Mouse (Mus musculus) frontal cortex, postnatal 10 days (tissue): ENCODE measurements around the gene Fank1.

Experiments used
- DNase-seq, 2 experiments: peaks; one replicate each; pipeline ENCODE4 v3.0.0; 2022; ENCODE audit warnings: low spot score in 2 of 2, mixed read lengths in 1 of 2

The Fank1 gene

DNA sequence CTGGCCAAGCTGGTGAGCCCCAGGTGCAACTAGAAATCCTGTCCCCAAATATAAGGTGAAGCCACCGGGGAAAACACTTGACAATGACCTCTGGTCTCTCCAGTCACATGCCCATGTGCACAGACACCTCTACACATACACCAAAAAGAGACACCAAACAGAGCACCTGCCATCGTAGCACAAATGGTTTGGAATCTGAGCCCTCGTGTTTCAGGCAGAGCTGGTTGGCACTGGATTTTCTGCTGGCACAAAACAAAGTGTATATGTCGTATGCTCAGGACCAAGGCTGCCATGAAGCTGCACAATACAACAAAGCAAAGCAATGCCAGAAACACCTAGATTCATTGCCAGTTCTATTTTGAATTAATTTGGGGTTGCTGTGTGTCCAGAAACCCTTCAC is 8.6 kb upstream of the Fank1 start:
- DNase-seq: no peak

GRCm38 (mm10) chr7:133768517-133768916 is 8.1 kb upstream of the Fank1 start:
- no peak for DNase-seq

DNA sequence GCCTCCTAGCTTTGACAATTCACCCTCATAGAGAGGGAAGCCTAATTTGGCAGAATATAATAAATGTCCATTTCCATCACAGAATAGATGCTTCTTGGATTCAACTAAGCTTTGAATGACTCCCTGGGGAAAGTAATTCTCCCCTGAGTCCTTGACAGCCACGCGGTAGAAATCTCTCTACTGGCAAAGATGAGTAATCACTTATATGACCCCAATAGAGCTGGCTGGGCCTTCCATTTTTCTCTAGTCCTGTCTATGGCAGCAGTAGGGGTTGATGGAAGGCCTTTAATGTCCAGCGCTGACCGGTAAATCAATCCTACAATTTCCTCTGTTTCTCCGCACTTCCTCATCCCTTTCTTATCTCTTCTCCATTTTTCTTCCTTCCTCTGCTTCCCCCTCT is 1.5 kb upstream of the Fank1 start:
- no peak for DNase-seq

DNA sequence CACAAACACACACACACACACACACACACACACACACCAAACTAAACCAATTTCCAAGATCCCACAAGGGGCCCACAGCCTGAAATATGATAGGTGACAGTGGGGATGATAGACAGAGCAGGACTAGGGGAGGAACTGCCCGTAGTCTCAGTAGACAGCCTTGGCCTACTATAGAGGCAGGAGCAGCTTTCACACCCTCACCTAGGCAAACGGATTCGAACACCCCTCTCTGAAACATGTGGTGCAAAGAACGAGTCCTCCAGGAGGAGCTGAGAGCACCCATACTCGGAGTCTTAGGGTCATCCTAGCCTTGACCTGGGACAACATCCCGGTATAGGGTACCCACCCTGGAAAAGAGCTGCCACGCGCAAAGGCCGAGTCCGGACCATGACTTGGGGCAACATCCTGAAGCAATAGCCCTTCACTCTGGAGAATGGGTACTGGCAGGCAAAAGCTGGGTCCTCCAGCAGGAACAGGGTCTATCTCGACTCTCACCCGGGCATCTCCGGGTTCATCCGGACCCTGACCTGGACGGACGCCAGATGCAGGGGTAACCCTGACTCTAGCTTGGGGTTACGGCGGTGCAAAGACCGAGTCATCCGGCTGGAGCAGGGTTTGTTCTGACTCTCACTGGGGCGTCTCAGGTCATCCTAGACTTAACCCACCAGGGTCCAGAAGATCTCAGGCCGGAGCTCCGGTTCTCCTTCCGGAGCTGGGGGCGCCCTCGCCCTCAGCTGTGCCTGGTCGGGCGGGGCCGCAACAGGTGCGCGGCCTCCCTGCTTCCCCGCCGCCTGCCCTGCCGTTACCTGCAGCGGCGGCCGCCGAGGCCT is 650 bp upstream of the Fank1 start:
- no peak for DNase-seq

GRCm38 (mm10) chr7:133781583-133781982 is 4.9 kb downstream of the Fank1 start:
- DNase-seq: no peak

GRCm38 (mm10) chr7:133781991-133782390 is 5.3 kb downstream of the Fank1 start:
- DNase-seq: no peak

GRCm38 (mm10) chr7:133782717-133783435 is 6.2 kb downstream of the Fank1 start, which contains the start of gene Dhx32:
Gene Dhx32, minus strand, starts transcription at chr7:133782726.
- DNase-seq: peak in 1 of 2 experiments; percentile 66

DNA sequence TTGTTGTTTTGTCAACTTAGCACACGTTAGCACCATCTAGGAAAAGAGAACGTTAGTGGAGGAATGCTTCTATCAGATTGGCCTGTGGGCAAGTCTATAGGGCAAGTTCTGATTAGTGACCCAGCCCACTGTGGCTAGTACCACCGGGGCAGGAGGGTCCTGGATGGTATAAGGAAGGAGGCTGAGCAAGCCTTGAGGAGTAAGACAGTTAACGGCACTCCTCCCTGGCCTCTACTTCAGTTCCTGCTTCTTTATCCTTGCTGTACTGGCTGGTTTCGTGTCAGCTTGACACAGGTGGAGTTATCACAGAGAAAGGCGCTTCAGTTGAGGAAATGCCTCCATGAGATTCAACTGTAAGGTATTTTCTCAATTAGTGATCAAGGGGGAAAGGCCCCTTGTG is 10.9 kb downstream of the Fank1 start:
- DNase-seq: no peak

DNA sequence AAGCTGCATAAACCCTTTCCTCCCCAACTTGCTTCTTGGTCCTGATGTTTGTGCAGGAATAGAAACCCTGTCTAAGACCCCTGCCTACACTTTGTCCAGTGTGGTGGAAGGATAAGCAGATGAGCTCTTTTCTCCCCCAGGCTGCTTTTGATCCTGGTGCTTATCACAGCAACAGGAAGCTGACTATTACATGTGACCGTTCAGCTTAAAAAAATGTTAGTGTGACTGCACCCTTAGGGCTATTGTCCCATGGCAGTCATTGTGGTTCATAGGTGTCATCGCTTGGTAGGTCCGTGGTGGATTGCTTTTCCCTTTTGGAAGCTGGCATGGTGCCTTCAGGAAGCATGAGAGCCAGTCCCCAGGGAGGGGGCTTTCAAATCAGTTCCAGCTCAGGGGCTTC is 11.5 kb downstream of the Fank1 start:
- no peak for DNase-seq

GRCm38 (mm10) chr7:133790171-133790570 is 13.5 kb downstream of the Fank1 start:
- no peak for DNase-seq

DNA sequence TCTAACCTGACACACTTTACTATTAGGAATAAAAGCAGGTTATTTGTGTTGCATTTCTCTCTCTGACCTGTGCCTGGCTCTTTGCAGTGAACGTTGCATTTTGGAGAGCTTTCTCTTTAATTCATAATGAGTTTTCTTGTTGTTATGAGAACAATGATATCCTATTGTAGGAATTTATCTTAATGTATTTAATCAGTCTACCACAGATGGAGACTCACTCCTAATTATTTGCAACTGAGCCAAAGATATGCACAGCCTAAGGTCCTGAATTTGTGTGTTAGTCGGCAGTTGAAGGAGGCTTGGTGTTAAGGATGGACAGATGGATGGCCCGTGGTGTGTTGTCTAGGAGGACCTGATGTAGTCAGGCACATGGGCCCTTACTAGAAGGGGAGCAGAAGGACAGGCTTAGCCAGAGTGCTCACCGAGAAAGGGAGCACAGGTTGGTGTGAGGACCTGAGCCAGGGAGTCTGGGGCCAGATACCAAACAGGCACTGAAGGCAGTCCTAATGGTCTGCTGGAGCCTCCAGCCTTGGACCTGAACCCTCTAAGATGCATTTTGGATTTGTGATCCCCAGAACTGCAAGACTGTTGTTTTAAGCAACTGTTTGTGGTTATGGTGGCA is 14.1 kb downstream of the Fank1 start:
- no peak for DNase-seq

DNA sequence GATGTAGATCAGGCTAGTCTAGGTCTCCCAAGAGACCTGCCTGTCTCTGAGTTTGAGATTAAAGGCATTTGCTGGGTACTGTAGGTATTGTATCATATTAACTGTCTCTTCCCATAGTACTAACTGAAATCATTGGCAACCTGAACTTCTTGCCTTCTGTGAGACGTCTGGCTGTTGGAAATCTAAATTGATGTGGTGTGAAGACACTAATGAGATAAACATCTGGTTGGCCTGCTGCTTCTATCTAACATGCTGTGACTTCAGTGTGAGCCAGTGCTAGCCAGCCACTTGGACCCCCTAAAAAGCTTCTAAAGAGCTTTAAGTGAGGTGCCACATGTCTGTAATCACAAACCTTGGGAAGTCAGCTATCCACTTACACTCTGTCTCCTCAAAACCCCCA is 16.1 kb downstream of the Fank1 start:
- DNase-seq: no peak

- no peak for DNase-seq
Measured at GRCm38 (mm10) chr7:133793248-133794131, 16.8 kb downstream of the Fank1 start.

DNA sequence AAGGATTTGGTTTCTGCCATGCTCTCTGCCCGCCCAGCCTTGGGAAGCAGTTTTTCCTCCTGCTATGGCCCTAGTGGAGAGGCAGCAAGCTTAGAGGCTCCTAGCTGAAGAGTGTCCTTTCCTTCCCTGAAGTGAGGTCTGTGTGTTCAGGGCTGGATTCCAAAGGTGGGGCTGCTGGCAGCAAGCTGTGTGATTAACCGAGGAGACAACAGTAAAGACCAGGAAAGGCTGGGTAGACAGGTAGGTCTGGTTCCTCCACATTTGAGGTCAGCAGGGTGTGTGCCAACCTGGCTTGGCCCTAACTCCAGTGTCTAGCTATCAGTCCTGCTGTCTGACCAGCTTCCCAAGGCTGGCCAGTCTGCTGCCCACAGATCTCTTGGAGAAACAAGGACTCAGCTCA is 18.1 kb downstream of the Fank1 start:
- no peak for DNase-seq

- no peak for DNase-seq
Measured at GRCm38 (mm10) chr7:133799928-133800327, 23.3 kb downstream of the Fank1 start.

GRCm38 (mm10) chr7:133801823-133802222 is 25.2 kb downstream of the Fank1 start:
- no peak for DNase-seq

GRCm38 (mm10) chr7:133805614-133806175 is 29.0 kb downstream of the Fank1 start:
- peak in 1 of 2 experiments; percentile 57 for DNase-seq

GRCm38 (mm10) chr7:133812927-133813326 is 36.3 kb downstream of the Fank1 start:
- no peak for DNase-seq

DNA sequence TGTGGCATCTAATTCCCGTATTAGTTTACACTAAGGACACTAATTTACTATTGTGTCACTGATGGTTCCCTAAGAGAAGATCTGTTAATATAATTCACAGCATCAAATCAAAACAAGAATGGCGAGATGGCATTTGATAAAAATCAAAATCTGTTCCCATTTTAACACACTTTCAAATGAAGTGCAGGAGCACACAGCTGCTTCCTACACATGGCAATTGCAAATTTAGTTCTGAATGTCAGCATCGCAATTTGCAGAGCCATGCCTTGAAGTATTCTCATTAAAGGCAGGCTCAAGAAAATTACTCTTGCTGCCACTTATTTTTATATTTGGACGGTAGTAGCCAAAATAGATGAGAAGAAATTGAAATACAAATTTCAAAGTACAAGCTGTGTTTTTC is 36.7 kb downstream of the Fank1 start:
- no peak for DNase-seq

GRCm38 (mm10) chr7:133823751-133824150 is 47.1 kb downstream of the Fank1 start:
- no peak for DNase-seq

GRCm38 (mm10) chr7:133824579-133824978 is 47.9 kb downstream of the Fank1 start:
- DNase-seq: no peak
